In the genomic region with DNA sequence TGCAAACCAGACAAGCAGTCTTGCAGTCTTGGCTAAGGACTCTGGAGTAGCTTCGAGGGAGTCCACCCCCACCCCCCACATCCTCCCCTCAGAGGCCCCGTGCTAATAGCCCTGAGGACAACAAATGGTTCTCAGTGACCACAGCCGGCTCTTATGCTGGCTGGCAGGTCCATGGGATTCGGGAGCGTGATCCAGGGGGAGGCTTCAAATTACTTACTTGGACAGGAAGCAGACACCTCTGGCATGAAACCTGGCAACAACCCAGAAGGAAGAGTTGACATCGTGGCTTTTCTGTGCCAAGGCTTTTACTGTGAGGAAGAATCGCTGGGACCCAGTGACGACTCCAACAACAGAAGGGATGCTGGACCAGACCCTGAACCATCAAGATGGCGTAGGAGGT, we compare ENCODE assay signal across 1 mouse cellular context.
TF ChIP-seq lines count a peak whose summit lies in the region.

No protein-coding gene starts in this region.

TF ChIP-seq in CH12.LX, 34 proteins besides CTCF, POLR2A, EP300 and RAD21:
- TF ChIP-seq MYC (IDR thresholded peaks at IDR 0.05; ENCODE audit: low read depth, low read length) (no peak), NELFE (IDR thresholded peaks at IDR 0.05; ENCODE audit: low read depth, low read length) (no peak), ZNF384 (IDR thresholded peaks at IDR 0.05; ENCODE audit: low read depth, low read length) (no peak)
TF ChIP-seq in CH12.LX: peak in this region for 0.
